Mouse (Mus musculus) brown adipose tissue, adult 24 weeks (tissue): Measurements from ENCODE around the gene Tmem53. TPM values are rescaled to one million over a fixed set of nuclear protein-coding genes. Genes with fewer than 3 reads are reported as not detected.

Experiments used
- H3K27ac ChIP-seq: fragments of 200-500 bp; replicated peaks from 2 replicates; pipeline ENCODE4 v1.5.1; 2012; ENCODE audit warnings: low read depth, mild to moderate bottlenecking, low read length
- H3K4me1 ChIP-seq: fragments of 200-500 bp; 2 replicates; pipeline ENCODE4 v1.6.1; 2012; ENCODE audit warnings: low read length, mixed read lengths; ENCODE audit not compliant: control insufficient read depth, insufficient read depth, insufficient read length
- H3K4me3 ChIP-seq: fragments of 200-500 bp; 2 replicates; pipeline ENCODE4 v1.5.1; 2012; ENCODE audit warnings: low read depth, mild to moderate bottlenecking, low read length, moderate library complexity; ENCODE audit not compliant: insufficient read depth
- polyA plus RNA-seq: library from polyadenylated mRNA; stranded (reverse); fragments of >200 nt; gene quantifications from 2 replicates; pipeline ENCODE4 v1.2.4, GENCODE M21; 2012; ENCODE audit not compliant: missing spikeins, insufficient read depth, insufficient read length

The Tmem53 gene
- polyA plus RNA-seq, 1 experiment, result 26.6 TPM

GRCm38 (mm10) chr4:117311891-117312290 lies 60.1 kb downstream of the Tmem53 start:
- Histone ChIP-seq H3K4me3 (no peak overlapping the region), H3K27ac (no peak overlapping the region), H3K4me1 (no peaks in the 10 kb centered on the region)

DNA sequence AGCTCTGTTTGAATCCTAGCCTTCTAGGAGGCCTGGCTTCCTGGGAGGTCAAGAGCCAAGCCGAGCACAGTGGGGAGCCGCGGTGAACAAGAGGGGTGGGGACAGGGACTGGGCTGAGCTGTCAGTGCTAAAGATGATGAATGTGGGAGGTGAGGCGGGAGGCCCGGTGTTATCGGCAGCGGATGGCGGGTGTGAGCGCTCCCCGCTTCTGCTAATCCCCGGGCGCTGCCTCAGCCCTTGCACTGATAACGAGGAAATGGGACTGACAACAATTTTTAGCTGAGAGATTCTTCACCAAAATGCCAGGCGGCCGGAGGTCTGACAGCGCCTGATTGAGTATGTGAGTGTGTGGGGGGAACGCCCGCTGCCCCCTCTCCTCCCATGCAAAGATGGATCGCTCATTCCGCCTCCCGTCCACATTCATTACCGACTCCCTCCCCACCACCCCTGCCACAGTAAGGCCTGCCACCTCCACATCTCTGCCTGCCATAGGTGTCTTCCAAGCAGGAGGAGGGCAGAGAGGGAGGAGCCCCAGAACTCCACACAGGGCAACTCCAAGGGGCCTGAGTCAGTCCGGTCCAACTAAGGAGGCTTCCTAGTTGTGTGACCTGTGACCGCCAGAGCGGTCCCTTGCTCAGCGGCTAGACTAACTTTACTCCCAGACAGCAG lies 60.8 kb downstream of the Tmem53 start:
- Histone ChIP-seq H3K4me3 (no peak overlapping the region), H3K4me1 (no peaks in the 10 kb centered on the region), H3K27ac (no peak overlapping the region)

DNA sequence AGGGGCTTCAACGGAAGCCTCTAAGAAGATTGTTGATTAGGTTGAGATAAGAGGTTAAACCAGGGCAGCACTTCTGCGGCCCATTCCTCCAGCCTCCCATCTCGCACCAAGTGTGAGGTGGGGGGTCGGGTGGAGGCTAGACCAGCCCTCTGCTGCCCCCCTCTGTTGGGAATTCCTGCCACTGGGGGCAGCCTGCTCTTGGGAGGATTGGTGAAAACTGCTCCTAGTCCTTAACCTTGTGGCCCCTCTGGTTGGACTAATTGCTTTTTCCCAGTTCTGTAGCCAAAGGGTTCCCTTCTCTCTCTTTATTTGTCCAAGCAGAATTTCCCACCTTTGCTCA lies 61.3 kb downstream of the Tmem53 start:
- H3K4me3 ChIP-seq, result no peak overlapping the region
- H3K4me1 ChIP-seq, result no peaks in the 10 kb centered on the region
- H3K27ac ChIP-seq, result no peak overlapping the region

DNA sequence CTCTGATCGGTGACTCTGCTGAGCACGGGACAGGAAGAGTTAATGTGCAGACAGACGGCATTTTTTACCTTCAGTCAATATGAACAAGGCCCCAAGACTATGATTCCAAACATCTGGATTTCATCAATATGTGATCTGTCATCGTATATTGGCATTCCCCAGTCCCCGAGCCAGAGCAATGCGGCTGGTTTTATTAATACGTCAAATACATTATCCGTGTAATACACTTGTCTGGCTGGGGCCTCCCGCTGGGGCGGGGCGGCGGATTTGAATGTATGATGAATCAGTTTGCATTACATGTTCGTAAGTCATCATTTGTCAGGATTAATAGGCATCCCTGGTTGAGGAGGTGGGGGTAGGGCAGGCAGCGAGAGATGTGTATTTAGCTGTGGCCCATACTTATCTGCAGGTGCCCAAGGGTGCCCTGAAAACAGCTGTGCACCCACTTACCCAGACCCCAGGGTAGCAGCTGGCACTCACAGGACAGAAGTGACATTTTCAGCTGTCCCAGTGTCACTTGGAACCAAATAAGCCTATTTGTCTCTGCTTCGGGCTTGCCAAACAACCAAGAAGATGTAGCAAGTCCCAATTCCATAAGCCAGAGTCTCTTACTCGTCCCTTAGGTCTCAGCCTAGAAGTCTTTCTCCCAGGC lies 63.2 kb downstream of the Tmem53 start:
- no peak overlapping the region for H3K4me3 ChIP-seq
- H3K27ac ChIP-seq, result no peak overlapping the region
- H3K4me1 ChIP-seq, result no peaks in the 10 kb centered on the region

DNA sequence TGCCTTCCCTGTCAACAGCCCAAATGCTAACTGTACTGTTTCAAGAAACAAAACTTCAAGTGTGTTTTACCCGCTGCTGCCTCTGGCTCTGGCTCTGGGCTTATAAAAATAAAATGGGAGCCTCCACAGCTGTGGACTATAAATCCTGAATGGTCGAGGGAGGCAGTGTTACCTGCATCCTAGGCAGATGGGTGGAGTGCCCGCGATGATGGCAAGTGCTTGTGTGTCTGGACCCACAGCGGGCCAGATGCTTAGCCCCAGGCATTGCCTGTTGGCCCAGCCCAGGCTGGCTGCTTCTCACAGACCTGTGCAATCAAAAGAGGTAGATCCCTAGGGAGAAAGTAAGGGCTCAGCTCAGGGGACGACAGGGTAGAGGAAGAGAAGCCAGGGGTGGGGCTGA lies 65.0 kb downstream of the Tmem53 start:
- H3K27ac ChIP-seq, result no peak overlapping the region
- H3K4me1 ChIP-seq, result no peaks in the 10 kb centered on the region
- no peak overlapping the region for H3K4me3 ChIP-seq

DNA sequence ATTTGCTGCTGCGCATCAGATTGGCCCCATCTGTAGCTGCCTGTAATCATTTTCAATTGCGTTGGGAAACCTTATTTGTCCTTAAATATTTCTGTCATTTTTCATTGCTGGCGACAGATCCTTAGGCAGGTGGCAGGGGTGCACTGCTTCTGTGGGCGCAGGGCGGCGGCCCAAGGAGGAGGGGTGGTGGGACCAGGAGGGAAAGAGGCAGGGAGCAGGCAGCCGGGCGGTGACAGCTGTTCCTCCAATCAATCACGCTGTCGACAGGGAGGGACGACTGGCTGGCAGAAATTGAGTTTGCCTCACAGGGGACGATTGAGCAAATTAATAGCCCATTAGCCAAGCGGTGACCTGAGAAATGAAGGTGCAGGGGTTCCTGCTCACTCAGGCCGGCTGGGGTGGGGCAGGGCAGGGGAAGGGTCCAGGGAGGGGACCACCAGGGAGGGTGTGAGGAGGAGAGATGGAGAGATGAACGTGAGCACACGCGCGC lies 66.0 kb downstream of the Tmem53 start:
- Histone ChIP-seq H3K4me3 (no peak overlapping the region), H3K4me1 (no peaks in the 10 kb centered on the region), H3K27ac (no peak overlapping the region)

Other genes starting within 250 kb of the Tmem53 start
- 22.6 TPM in 2 replicates for gene Eif2b3, start 232.5 kb upstream of the Tmem53 start, polyA plus RNA-seq
- gene Ptch2, start 155.9 kb upstream of the Tmem53 start, polyA plus RNA-seq, result 1.2 and 1.5 TPM in 2 replicates
- 1.8 TPM in 1 of 2 replicates, not detected in the other for gene Btbd19, start 126.2 kb upstream of the Tmem53 start, polyA plus RNA-seq
- not detected in 2 replicates for gene Tctex1d4, start 125.2 kb upstream of the Tmem53 start, polyA plus RNA-seq
- gene Plk3, start 118.0 kb upstream of the Tmem53 start, polyA plus RNA-seq, result 0.71 and 2.5 TPM in 2 replicates
- 544 and 683 TPM in 2 replicates for gene Rps8, start 95.7 kb upstream of the Tmem53 start, polyA plus RNA-seq
- gene Kif2c, start 69.3 kb upstream of the Tmem53 start, polyA plus RNA-seq, result not detected in 2 replicates
- not detected in 2 replicates for gene Armh1, start 174 bp downstream of the Tmem53 start, polyA plus RNA-seq
- 17.7 and 26.1 TPM in 2 replicates for gene Rnf220, start 245.1 kb downstream of the Tmem53 start, polyA plus RNA-seq